ENCODE assay signal across 16 mouse cellular contexts in the genomic region with DNA sequence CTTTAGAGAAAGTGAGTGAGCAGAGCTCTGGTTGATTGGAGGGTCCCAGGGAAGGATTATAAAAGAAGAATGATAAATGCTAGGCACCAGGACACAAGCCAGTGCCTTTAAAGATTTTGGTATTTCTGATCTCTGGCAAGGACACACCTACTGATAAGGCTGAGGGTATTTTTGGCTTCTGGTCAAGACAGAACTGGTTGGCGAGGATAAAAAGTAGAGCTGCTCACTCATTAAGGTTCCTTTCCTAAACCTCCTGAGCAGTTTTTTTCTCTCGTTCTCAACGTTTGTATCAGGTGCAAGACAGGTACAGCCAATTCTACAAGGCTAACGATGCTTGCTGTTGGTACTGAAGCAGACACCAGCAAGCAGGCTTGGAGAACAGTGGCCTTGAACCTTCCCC.
"Had no signal": no experiment of that assay in that cellular context is flagged by ENCODE, and none has a peak within 500 bp of the region (broad histone marks: within the 10 kb centered on the region; RNA-seq: fewer than 3 reads in every experiment).

No protein-coding gene starts in this region.

- H3K36me3 ChIP-seq: limb, embryonic 13.5 days; midbrain, embryonic 12.5 days; neural tube, embryonic 15.5 days had no signal

- H3K27me3 ChIP-seq: limb, embryonic 13.5 days; midbrain, embryonic 12.5 days; neural tube, embryonic 15.5 days had no signal

- H3K9me3 ChIP-seq: limb, embryonic 13.5 days; midbrain, embryonic 12.5 days; neural tube, embryonic 15.5 days had no signal

- H3K4me2 ChIP-seq: limb, embryonic 13.5 days; midbrain, embryonic 12.5 days; neural tube, embryonic 15.5 days had no signal

- H3K4me3 ChIP-seq: layer of hippocampus, adult 2 months; limb, embryonic 13.5 days; midbrain, embryonic 12.5 days; neural tube, embryonic 15.5 days had no signal

- H3K9ac ChIP-seq: limb, embryonic 13.5 days; midbrain, embryonic 12.5 days; neural tube, embryonic 15.5 days had no signal

- ATAC-seq: midbrain, embryonic 16.5 days had no signal

- H3K27ac ChIP-seq: kidney, postnatal 0 days; layer of hippocampus, adult 2 months; limb, embryonic 13.5 days; midbrain, embryonic 12.5 days; neural tube, embryonic 15.5 days; stomach, postnatal 0 days had no signal

- DNase-seq: kidney, adult 11 months; kidney, adult 9 months; kidney, postnatal 4 days; left cerebral cortex, postnatal 4 days; lung, adult 18-20 months; lung, postnatal 10 days; right cerebral cortex, adult 18-20 months; right cerebral cortex, postnatal 25 days; thymus, postnatal 4 days had no signal
